Mouse (Mus musculus): ENCODE measurements around the gene Leng9.

Leng9 gene

DNA sequence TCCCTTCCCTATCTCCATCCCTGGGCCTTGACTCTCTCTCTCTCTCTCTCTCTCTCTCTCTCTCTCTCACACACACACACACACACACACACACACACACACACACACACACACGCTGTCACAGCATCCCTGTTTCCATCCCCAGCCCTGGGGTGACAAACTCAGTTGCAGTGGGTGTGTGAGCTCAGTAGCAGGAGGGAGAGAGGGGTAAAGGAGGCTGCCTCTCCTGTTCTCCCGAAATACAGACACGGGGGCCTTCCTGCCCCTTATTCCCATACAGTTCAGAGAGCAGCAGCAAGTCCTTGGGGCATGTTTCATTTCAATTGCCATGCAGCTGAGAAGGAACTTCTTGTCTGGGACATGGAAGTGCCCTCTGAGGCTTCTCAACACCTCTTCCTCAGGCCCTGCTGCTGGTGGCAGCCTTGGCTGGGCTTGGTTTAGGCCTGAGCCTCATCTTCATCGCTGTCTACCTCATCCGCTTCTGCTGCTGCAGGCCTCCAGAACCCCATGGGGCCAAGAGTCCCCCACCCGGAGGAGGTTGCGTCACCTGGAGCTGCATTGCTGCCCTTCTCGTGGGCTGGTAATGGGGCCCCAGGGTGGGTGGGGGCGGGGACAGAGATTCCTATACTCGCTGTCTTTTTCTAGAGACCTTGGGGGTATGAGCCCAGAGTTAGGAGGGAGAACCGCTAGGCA, 28.0 kb downstream of the Leng9 start:
- DNase-seq: no peak

DNA sequence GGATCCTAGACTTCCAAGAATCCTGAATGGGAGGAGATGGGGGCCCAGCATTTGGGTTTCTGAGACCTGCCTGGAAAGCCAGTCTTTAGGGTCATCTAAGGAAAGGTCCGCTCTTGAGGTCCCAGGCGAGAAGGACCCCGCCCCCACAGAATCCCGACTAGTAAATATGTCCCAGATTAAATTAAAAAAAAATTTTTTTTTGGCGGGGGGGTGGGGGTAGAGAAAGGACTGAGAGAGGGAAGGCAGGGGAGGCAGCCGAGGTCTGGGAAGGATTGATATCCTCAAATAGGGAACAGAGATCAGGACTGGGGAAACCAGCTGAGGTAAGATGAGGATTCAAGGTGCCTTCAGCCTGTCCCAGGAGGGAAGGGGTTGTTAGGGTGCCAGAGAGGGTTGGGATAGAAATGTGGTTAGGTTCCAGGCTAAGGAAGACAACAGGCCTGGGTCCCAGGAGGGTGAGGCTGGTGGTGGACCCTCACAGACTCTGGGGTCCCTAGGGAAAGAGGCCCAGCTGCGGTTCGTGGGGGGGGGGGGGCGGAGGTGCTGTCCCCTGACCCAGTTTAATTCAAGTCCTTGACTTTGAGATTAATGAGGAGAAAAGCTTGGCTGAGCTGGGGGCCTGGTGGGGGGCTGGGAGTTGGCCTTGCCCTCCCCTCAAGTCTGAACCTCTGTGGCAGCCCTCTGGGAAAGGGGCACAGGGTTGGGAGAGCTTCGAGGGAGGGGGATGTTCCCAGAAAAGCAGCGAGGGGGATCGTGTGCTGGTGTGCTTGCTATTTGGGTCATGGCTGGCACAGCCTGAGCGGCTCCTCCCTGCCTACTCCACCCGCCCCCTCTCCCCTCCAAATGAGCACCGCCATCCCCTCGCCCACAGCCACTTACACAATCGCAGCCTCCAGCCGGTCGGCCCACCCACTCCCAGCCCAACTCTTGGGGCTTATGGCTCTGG, 29.9 kb downstream of the Leng9 start:
- peak; percentile 59 for DNase-seq

DNA sequence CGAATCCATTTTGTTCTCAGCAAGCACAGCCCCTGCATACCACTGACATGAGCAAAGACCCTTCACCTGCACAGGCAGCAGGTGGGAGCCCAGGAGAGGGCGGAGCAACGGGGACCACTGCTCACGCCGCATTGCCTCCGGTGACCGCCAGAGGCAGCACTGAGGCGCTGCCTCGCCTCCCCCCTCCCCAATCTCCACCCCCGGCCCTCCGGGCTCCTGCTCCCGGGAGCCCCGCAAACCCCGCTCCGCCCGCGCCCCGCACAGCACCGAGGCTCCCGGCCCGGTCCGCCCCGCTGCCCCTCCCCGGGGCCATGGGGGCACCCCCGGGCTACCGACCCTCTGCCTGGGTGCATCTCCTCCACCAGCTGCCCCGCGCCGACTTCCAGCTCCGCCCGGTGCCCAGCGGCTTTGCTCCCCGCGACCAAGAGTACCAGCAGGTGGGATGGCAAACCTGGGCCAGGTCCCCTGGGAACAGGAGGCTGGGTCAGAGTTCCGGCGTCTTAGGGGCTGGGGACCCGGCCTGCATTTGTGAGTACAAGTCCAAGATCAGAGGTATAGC, 30.8 kb downstream of the Leng9 start, which contains the start of gene Ttyh1:
Gene Ttyh1, plus strand, starts transcription at position 65 of the 559 bp plus-strand sequence.
- peak; percentile 78 for DNase-seq

DNA sequence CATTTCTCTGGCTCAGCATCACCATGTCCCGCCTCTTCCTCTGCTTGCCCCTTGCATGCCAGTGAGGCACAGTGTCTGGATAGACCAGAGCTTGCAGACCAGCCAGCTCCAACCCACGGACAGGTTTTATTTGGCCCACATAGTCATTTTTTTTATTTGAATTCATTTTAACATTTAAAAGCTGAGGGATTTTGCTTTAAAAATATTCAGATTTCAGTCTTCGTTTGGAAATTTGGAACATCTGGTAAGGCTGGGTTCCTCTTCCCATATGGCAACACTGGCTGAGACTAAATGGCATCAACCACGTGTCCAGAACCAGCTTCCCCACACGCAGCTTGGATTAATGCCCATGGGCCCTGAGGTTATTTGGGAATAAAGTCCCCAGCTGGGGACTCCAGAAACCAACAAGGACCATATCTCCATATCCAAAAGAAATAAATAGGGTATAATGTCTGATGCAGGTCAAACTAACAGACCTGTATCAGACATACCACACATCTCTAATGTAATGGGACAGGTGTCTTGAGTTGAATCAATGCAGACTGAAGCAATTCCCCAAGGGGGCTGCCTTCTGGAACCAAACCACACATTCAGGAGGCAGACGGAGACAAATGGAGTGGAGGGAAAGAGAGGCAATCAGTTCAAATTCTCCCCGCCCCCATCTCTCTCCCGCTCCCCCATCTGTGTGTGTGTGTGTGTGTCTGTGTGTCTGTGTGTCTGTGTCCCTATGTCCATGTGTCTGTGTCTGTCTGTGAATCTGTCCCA, 32.9 kb downstream of the Leng9 start:
- DNase-seq: no peak

DNA sequence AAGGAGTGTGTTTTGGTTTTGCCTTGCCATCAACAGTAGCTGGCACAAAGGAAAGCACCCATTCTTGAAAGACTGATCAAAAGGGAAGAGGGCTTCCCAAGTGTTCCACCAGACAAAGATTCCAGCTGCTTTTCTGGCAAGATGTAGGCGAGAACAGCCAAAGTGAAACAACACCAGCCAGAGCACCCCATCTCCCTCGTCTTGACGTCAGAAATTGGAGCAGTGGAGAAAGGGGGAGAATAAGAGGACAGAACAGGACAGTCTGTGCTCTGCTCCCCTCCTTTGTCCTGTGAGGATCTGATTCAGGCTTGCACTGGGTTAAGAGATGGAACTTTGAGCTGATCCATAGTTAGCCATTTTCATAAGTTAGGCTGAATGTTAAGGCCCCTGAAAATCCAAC, 38.4 kb downstream of the Leng9 start:
- DNase-seq: no peak

DNA sequence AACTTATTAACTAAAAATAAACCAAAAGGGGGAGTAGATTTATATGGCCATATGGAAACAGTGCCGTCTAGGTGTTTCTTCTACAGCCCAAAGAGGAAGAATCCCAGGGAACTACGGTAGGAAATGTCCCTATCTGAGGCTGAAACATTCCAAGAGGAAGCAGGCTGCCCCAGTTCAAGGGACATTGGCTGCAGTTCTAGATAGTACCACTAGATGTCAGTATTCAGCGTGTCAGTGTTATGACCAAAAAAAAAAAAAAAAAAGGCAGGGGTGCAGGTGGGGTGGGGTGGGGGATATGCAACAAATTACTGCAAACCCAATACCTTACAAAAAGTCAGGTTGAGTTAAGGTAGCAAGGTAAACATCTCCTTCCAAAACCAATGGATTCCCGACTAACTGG, 46.8 kb downstream of the Leng9 start:
- DNase-seq: no peak

DNA sequence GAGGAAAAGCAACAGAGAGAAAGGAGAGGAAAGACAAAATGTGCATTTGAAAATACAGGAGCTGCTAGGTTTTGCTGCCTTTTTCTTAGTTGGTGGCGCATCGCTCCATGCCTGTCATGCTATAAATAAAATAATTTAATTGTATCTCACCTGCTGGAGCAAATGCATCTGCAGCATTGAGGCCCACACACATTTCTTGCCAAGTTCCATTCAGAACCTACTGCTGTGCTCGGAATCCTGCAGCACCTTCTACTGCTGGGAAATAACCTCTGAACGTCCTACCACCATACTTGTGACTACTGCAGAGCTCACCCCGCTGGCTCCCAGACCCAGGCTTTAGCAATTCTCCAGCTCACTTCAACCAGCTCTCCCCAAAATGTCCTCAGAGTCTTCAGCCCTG, 49.0 kb downstream of the Leng9 start:
- no peak for DNase-seq

DNA sequence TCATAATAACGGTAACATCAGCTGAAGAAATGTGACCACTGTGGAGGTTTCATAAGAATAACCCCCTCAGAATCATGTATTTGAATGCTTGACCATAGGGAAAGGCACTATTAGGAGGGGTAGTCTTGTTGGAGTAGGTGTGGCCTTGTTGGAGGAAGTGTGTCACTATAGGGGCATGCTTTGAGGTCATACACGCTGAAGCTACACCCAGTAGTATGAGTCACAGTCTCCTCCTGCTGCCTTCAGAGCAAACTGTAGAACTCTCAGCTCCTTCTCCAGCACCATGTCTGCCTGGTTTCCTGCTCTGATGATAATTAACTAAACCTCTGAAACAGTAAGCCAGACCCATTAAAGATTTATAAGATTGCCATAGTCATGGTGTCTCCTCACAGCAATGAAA, 51.3 kb downstream of the Leng9 start:
- DNase-seq: no peak

DNA sequence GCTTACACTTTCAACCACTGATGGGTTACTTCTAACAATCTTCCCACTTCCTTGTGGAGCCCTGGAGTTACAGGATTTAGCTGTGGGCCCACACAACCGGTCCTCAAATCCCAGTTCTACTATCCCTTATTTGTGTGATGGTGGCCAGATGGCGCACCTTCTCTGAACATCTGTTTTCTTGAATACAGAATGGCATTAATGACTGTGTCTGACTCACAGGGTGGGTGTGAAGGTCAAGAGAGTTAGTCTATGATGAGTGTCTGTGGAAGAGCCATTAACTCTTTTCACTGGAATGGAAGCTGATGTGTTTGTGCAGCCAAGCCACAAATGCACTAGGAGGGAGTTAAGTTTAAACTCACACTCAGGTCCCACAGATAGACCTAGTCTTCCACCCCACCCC, 51.9 kb downstream of the Leng9 start:
- DNase-seq: no peak
